20 mouse cellular contexts compared by ENCODE assay signal in genomic region chr2:85073751-85074150, GRCm38 (mm10).
"Had no signal": no experiment of that assay in that cellular context is flagged by ENCODE, and none has a peak within 500 bp of the region (broad histone marks: within the 10 kb centered on the region; RNA-seq: fewer than 3 reads in every experiment).

No protein-coding gene starts in this region.

- H3K9me3 ChIP-seq: liver, embryonic 13.5 days; liver, embryonic 15.5 days; midbrain, embryonic 10.5 days; midbrain, embryonic 12.5 days; neural tube, embryonic 13.5 days; neural tube, embryonic 15.5 days had no signal

- H3K4me2 ChIP-seq: liver, embryonic 11.5 days; liver, embryonic 13.5 days; liver, embryonic 15.5 days; lung, embryonic 14.5 days; midbrain, embryonic 12.5 days; neural tube, embryonic 13.5 days; neural tube, embryonic 15.5 days had no signal

- H3K27me3 ChIP-seq: liver, embryonic 13.5 days; liver, embryonic 15.5 days; midbrain, embryonic 12.5 days; neural tube, embryonic 13.5 days; neural tube, embryonic 15.5 days had no signal

- DNase-seq: liver, embryonic 13.5 days; liver, postnatal 0 days; lung, embryonic 14.5 days; midbrain, embryonic 14.5 days; retina, postnatal 1 day; right cerebral cortex, adult 18-20 months; right cerebral cortex, postnatal 25 days; right cerebral cortex, postnatal 4 days; spleen, adult 18-20 months; thymus, adult 18-20 months; thymus, postnatal 14 days; thymus, postnatal 36 days had no signal

- ATAC-seq: liver, postnatal 0 days; midbrain, embryonic 16.5 days had no signal

- H3K4me3 ChIP-seq: liver, embryonic 13.5 days; liver, embryonic 15.5 days; midbrain, embryonic 10.5 days; midbrain, embryonic 12.5 days; myocyte; neural tube, embryonic 13.5 days; neural tube, embryonic 15.5 days had no signal

- H3K36me3 ChIP-seq: liver, embryonic 15.5 days had no signal

- H3K9ac ChIP-seq: liver, embryonic 13.5 days; liver, embryonic 15.5 days; liver, postnatal 0 days; lung, embryonic 14.5 days; midbrain, embryonic 12.5 days; neural tube, embryonic 13.5 days; neural tube, embryonic 15.5 days had no signal

- H3K27ac ChIP-seq: liver, embryonic 13.5 days; liver, embryonic 15.5 days; midbrain, embryonic 10.5 days; midbrain, embryonic 12.5 days; neural tube, embryonic 13.5 days; neural tube, embryonic 15.5 days had no signal

- H3K4me1 ChIP-seq: liver, embryonic 13.5 days; midbrain, embryonic 10.5 days; midbrain, embryonic 12.5 days; neural tube, embryonic 15.5 days had no signal
